Mouse (Mus musculus) erythroblast, embryonic 14.5 days (primary cell): ENCODE measurements around the gene Car4.

Source experiments
- GATA1 ChIP-seq: IDR thresholded peaks from 2 replicates; pipeline ENCODE4 v1.6.1; 2012; ENCODE audit warnings: low read length, inconsistent platforms, mixed read lengths
- TAL1 ChIP-seq: IDR thresholded peaks from 3 replicates; pipeline ENCODE4 v1.6.1; 2012; ENCODE audit warnings: low read length, inconsistent platforms, mixed read lengths

DNA sequence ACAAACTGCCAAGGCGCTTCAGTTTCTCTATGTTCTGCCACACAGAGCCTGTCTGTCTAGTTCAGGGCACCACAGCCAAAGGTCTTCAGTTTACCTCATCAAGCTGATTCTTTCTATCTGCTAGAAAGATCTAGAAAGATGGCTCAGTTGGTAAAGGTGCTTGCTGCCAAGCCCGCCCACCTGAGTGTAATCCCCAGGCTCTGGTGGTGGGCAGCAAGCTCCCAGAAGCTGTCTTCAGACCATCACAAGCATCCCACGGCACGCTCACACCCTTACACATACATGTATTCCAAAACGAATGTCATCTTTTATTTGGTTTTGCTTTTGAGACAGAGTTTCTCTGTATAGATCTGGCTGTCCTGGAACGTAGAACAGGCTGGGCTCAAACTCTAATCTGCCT lies 49.1 kb upstream of the Car4 start:
- no peak for TF ChIP-seq TAL1
- no peak for TF ChIP-seq GATA1
